Mouse (Mus musculus): Measurements from ENCODE around the gene Ahrr. TPM values are rescaled to one million over a fixed set of nuclear protein-coding genes. Genes with fewer than 3 reads are reported as not detected.

Ahrr gene
- polyA plus RNA-seq, 1 experiment from 2014 or later = 0.18 TPM

DNA sequence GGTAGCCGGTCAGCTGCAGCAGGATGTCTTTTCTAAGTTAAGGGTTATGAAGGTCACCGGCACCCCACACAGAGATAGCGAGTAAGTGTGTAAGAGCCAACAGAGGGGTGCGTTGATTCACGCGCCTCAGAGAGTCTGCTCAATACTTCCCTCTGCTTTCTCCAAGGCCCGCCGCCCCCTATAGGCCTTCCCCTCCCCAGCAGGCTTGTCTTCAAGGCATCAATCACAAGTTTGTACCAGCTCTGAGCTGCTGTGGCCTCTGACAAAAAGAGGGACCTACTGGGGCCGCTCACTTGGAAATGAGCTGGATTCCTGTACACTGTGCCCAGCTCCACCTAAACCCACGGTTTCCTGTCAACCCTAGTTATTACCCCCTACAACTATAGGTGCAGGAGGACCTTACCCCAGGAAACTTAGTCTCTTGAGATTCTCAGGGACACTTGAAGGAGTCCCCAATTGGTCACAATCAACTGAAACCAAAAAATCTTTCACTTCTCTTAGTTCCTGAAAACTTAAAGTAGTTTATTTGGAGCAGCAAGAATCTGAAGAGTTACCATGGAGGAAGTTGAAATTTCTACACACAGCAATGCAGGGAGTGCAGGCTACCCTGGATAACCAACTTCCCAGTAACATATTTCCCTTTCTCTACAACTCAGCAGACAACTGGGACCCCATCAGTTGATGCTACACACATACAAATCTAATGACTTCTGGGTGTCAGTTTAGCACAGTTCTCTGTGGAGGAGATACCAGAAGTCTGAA, 31.7 kb downstream of the Ahrr start:
- no peak for DNase-seq (ENCODE audit: low spot score)
- WGBS = 6% methylated on average over 10 of the region's 10 CpGs

DNA sequence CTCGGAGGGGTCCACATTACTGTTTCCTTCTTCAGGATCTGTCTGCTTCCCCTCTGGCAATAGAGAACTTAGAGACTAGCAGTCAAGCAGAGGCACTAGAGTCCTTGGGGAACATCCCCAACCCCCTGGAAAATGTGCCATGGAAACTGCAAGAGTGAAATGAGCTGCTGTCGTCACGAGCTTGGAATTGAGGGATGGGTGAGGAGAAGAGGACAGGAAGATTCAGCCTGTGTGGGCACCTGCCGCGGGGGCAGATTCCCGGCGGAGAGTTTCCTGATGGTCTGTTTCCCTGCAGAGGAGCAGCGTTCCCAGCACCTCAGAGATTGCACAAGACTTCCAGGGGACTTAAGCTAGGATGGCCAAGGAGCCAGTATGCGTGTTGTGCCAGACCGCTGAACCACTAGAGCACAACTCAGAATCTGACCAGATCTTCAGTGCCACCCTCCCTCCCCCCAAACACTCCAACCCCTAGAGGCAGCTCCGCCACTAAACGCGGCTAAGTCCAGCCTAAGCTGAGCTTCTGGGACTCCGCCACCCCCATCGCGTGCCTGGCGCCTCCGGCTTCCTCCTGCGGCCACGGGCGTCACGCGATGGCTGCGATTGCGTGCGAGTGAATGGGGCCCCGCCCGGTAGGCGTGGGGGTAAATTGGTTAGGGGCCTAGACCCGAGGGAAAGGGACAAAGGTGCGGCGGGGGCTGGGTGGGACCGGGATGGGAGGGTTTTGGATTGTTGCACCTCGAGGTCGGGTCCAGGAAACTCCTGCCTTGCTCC, 32.5 kb downstream of the Ahrr start:
- Histone ChIP-seq H3K4me3 (ENCODE audit: low read depth, low read length) (peak overlapping the region; percentile 43), H3K4me2 (peak overlapping the region; percentile 76)

More for the DNA sequence above, 31.7 kb downstream of the Ahrr start:
- Histone ChIP-seq H3K4me1 (replicated peaks; ENCODE audit: control insufficient read depth, insufficient read depth, low read length) (0 out of 2 replicates have a peak, but pooled peaks cover 8% of the 10 kb centered on the region), H3K36me3 (ENCODE audit: control insufficient read depth, insufficient read depth, low read length) (no peaks in the 10 kb centered on the region), H3K27me3 (replicated peaks; ENCODE audit: control insufficient read depth, insufficient read depth, low read length) (peaks cover 2% of the 10 kb centered on the region; the same call in 1 of the 2 replicates), H3K4me3 (ENCODE audit: low read depth, low read length) (peak overlapping the region; percentile 43), H3K27ac (ENCODE audit: low read depth, low read length) (no peak overlapping the region; the same call in 1 of the 2 replicates), H3K9ac (ENCODE audit: low read depth, low read length) (peak overlapping the region; percentile 52), H3K9me3 (ENCODE audit: control insufficient read depth, low read length) (no peaks in the 10 kb centered on the region), H3K4me2 (peak overlapping the region; percentile 76)
- peak; percentile 68; the same call in 1 of the 2 replicates for ATAC-seq (replicated peaks; ENCODE audit: low FRiP score)

DNA sequence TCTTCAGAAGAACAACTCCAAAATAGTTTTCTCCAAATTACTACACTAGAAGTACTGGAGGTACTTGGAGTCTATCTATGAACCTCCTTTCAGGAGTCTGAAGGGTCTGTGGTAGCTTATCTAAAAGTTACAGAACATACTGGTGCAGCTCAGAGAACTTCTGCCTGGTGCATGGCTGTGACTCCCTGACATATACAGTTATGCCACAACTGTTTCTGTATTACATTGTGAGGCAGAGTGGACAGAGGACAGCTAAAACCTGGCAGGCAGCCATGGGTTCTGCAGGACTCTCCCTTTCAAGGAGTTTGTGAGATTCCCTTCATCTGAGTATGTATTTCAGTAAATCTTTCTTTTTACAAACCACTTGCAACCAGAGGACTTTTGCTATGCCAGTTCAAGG, 45.6 kb downstream of the Ahrr start:
- Histone ChIP-seq H3K36me3 (ENCODE audit: control insufficient read depth, insufficient read depth, low read length) (no peaks in the 10 kb centered on the region), H3K27ac (ENCODE audit: low read depth, low read length) (no peak overlapping the region), H3K27me3 (replicated peaks; ENCODE audit: control insufficient read depth, insufficient read depth, low read length) (no peaks in the 10 kb centered on the region), H3K4me1 (replicated peaks; ENCODE audit: control insufficient read depth, insufficient read depth, low read length) (peaks cover 7% of the 10 kb centered on the region; the same call in 1 of the 2 replicates), H3K4me2 (no peak overlapping the region), H3K4me3 (ENCODE audit: low read depth, low read length) (no peak overlapping the region), H3K9ac (ENCODE audit: low read depth, low read length) (no peak overlapping the region), H3K9me3 (ENCODE audit: control insufficient read depth, low read length) (no peaks in the 10 kb centered on the region)
- ATAC-seq (replicated peaks; ENCODE audit: low FRiP score) (peak; percentile 86), DNase-seq (ENCODE audit: low spot score) (no peak)

More for the DNA sequence above, 32.5 kb downstream of the Ahrr start:
- H3K4me1 ChIP-seq (replicated peaks; ENCODE audit: control insufficient read depth, insufficient read depth, low read length) = 0 out of 2 replicates have a peak, but pooled peaks cover 8% of the 10 kb centered on the region
- no peaks in the 10 kb centered on the region for H3K36me3 ChIP-seq (ENCODE audit: control insufficient read depth, insufficient read depth, low read length)
- ATAC-seq (replicated peaks; ENCODE audit: low FRiP score) (peak; percentile 70), DNase-seq (ENCODE audit: low spot score) (peak; percentile 56)
- H3K9me3 ChIP-seq (ENCODE audit: control insufficient read depth, low read length) = no peaks in the 10 kb centered on the region
- H3K9ac ChIP-seq (ENCODE audit: low read depth, low read length) = peak overlapping the region; percentile 52
- 3% methylated on average over 35 of the region's 35 CpGs for WGBS
- no peak overlapping the region; the same call in 1 of the 2 replicates for H3K27ac ChIP-seq (ENCODE audit: low read depth, low read length)
- peaks cover 2% of the 10 kb centered on the region; the same call in 1 of the 2 replicates for H3K27me3 ChIP-seq (replicated peaks; ENCODE audit: control insufficient read depth, insufficient read depth, low read length)

DNA sequence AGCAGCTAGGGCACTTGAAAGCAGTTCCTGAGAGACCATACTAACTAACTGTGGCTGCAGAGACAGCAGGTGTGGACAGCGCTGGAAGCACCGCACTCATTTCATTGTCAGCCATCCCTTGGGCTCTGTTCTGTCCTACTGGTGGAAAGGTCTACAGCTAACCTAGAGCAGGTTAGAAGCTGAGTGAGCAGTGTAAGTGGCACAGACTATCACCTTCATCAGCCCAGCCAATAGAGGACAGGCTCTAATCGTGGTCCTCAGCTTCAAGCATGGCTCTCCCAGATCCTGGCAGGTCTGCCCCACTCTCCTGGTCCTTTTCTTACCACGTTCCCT, 46.3 kb downstream of the Ahrr start:
- Histone ChIP-seq H3K4me3 (ENCODE audit: low read depth, low read length) (no peak overlapping the region), H3K4me2 (no peak overlapping the region; the same call in 1 of the 2 replicates)

DNA sequence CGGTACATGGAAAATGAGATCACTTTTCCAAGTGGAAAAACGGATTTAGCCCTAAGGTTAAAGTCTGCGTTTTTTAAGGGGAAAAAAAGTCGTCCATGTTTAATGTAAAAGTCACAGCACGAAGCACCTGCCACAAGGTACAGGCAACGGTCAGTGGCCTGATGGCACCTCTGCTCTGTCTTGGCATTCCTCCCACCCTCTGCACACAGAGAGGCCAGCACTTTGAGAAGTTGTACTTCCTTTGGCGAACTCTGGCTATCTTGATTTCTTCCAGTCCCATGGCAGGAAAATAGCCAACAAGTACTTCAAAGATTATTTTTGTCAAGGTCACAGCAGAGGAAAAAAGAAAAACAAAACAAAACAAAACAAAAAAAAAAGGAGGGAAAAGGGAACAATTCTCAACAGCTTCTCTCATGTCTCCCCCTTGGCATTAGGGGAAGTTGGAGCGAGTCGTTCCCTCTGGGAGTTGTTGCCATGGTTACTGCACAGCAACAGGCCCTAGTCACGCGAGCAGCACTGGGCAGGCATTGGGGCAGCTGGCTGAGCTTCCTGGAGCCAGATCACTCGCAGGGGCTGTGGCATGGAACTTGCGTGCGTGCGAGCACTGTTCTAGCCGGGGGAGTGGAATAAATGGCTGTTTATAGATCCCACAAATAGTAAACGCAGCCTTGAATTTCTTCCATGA, 46.8 kb downstream of the Ahrr start:
- Histone ChIP-seq H3K27me3 (replicated peaks; ENCODE audit: control insufficient read depth, insufficient read depth, low read length) (no peaks in the 10 kb centered on the region), H3K4me3 (ENCODE audit: low read depth, low read length) (no peak overlapping the region), H3K4me2 (no peak overlapping the region; the same call in 1 of the 2 replicates), H3K27ac (ENCODE audit: low read depth, low read length) (no peak overlapping the region), H3K36me3 (ENCODE audit: control insufficient read depth, insufficient read depth, low read length) (no peaks in the 10 kb centered on the region), H3K9me3 (ENCODE audit: control insufficient read depth, low read length) (no peaks in the 10 kb centered on the region), H3K9ac (ENCODE audit: low read depth, low read length) (no peak overlapping the region), H3K4me1 (replicated peaks; ENCODE audit: control insufficient read depth, insufficient read depth, low read length) (peaks cover 7% of the 10 kb centered on the region; the same call in 1 of the 2 replicates)
- WGBS = 47% methylated on average over 17 of the region's 17 CpGs
- ATAC-seq (replicated peaks; ENCODE audit: low FRiP score) (peak; percentile 61; the same call in 1 of the 2 replicates), DNase-seq (ENCODE audit: low spot score) (peak; percentile 36)

More for the DNA sequence above, 46.3 kb downstream of the Ahrr start:
- Histone ChIP-seq H3K9ac (ENCODE audit: low read depth, low read length) (no peak overlapping the region), H3K27me3 (replicated peaks; ENCODE audit: control insufficient read depth, insufficient read depth, low read length) (no peaks in the 10 kb centered on the region), H3K27ac (ENCODE audit: low read depth, low read length) (no peak overlapping the region), H3K36me3 (ENCODE audit: control insufficient read depth, insufficient read depth, low read length) (no peaks in the 10 kb centered on the region), H3K9me3 (ENCODE audit: control insufficient read depth, low read length) (no peaks in the 10 kb centered on the region), H3K4me1 (replicated peaks; ENCODE audit: control insufficient read depth, insufficient read depth, low read length) (peaks cover 7% of the 10 kb centered on the region; the same call in 1 of the 2 replicates)
- WGBS = 59% methylated on average over 4 of the region's 4 CpGs
- DNase-seq (ENCODE audit: low spot score) = no peak
- peak; percentile 57; the same call in 1 of the 2 replicates for ATAC-seq (replicated peaks; ENCODE audit: low FRiP score)

DNA sequence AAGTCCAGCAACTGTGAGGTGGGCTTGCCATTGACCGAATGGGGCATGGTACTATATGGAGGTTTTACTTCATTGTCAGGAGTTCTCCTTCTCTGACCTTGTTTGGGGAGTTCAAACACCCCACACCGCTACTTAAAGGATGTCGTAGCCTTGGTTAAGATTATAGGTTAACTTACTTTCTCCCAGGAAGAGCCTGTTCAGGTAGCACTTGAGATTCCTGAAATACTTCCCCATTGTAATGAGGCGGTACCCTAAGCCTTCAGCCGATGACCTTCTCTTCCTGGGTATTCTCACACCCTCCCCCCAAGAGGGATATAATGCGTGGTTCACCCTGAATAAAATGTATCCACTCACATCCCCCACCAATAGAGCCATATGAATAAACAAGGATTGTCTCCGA, 54.6 kb downstream of the Ahrr start:
- ATAC-seq (replicated peaks; ENCODE audit: low FRiP score) = no peak
- Histone ChIP-seq H3K4me1 (replicated peaks; ENCODE audit: control insufficient read depth, insufficient read depth, low read length) (no peaks in the 10 kb centered on the region), H3K9me3 (ENCODE audit: control insufficient read depth, low read length) (no peaks in the 10 kb centered on the region), H3K9ac (ENCODE audit: low read depth, low read length) (no peak overlapping the region), H3K36me3 (ENCODE audit: control insufficient read depth, insufficient read depth, low read length) (no peaks in the 10 kb centered on the region), H3K27ac (ENCODE audit: low read depth, low read length) (no peak overlapping the region), H3K27me3 (replicated peaks; ENCODE audit: control insufficient read depth, insufficient read depth, low read length) (no peaks in the 10 kb centered on the region), H3K4me3 (ENCODE audit: low read depth, low read length) (no peak overlapping the region), H3K4me2 (no peak overlapping the region)
- DNase-seq (ENCODE audit: low spot score) = no peak
- WGBS = 63% methylated on average over 7 of the region's 7 CpGs

DNA sequence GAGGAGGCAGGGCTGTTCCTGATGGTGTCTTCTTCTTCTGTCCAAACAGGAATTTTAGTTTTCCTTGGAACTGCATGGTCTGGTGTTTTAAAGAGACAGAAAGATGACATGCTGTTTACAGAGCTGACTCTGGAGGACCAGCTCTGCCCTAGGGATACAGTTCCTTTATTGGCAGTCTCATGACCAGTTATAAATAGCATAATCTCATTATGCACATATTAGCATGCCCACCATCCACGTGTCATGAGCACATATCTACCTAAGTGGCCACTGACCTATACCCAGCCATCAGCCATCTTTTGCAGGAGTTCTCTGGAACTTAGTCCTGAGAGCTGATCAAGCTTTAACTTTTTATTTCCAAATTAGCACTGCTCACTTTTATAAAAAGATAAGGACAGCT, 71.5 kb downstream of the Ahrr start:
- no peak overlapping the region for H3K9ac ChIP-seq (ENCODE audit: low read depth, low read length)
- no peak overlapping the region for H3K4me3 ChIP-seq (ENCODE audit: low read depth, low read length)
- 32% methylated on average over 1 of the region's 1 CpGs for WGBS
- DNase-seq (ENCODE audit: low spot score) (no peak), ATAC-seq (replicated peaks; ENCODE audit: low FRiP score) (no peak)
- H3K4me1 ChIP-seq (replicated peaks; ENCODE audit: control insufficient read depth, insufficient read depth, low read length) = no peaks in the 10 kb centered on the region
- H3K4me2 ChIP-seq = no peak overlapping the region
- H3K9me3 ChIP-seq (ENCODE audit: control insufficient read depth, low read length) = no peaks in the 10 kb centered on the region
- no peaks in the 10 kb centered on the region for H3K36me3 ChIP-seq (ENCODE audit: control insufficient read depth, insufficient read depth, low read length)
- H3K27ac ChIP-seq (ENCODE audit: low read depth, low read length) = no peak overlapping the region
- no peaks in the 10 kb centered on the region; the same call in 1 of the 2 replicates for H3K27me3 ChIP-seq (replicated peaks; ENCODE audit: control insufficient read depth, insufficient read depth, low read length)

DNA sequence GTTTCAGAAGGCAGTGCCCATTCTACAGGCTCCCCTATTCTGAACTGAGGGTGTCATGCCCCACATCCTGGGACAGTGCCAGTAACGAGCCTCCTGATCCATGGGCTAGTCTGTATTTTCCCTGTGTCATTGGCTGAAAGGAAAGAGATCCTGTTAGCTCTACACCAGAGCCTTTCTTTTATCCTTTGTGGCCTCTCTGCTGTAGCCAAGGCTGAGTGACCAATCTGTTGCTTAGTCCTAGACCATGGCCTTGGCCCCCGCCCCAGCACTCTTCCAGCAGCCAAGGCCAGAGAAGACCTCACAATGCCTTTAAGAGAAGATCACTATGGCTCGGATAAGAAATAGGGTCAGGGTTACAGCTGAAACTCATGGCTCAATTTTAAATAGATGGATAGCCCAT, 73.7 kb downstream of the Ahrr start:
- H3K4me3 ChIP-seq (ENCODE audit: low read depth, low read length) = no peak overlapping the region
- no peaks in the 10 kb centered on the region for H3K4me1 ChIP-seq (replicated peaks; ENCODE audit: control insufficient read depth, insufficient read depth, low read length)
- H3K27ac ChIP-seq (ENCODE audit: low read depth, low read length) = no peak overlapping the region
- DNase-seq (ENCODE audit: low spot score) = no peak
- 81% methylated on average over 3 of the region's 3 CpGs for WGBS
- no peaks in the 10 kb centered on the region for H3K9me3 ChIP-seq (ENCODE audit: control insufficient read depth, low read length)
- H3K36me3 ChIP-seq (ENCODE audit: control insufficient read depth, insufficient read depth, low read length) = no peaks in the 10 kb centered on the region
- no peak overlapping the region for H3K4me2 ChIP-seq
- no peak overlapping the region for H3K9ac ChIP-seq (ENCODE audit: low read depth, low read length)
- ATAC-seq (replicated peaks; ENCODE audit: low FRiP score) = no peak
- H3K27me3 ChIP-seq (replicated peaks; ENCODE audit: control insufficient read depth, insufficient read depth, low read length) = no peaks in the 10 kb centered on the region; the same call in 1 of the 2 replicates
